Mouse (Mus musculus) testis, adult 2 months (tissue): ENCODE data around the gene Wars.

Experiments used
- CTCF ChIP-seq: fragments of 200-500 bp; IDR thresholded peaks from 2 replicates; pipeline ENCODE4 v1.5.1; 2012; ENCODE audit warnings: low read depth, mild to moderate bottlenecking, inconsistent platforms, low read length, moderate library complexity; ENCODE audit not compliant: control insufficient read depth, insufficient read depth, insufficient replicate concordance
- POLR2A ChIP-seq: fragments of 200-500 bp; IDR thresholded peaks from 2 replicates; pipeline ENCODE4 v1.6.1; 2012; ENCODE audit warnings: low read depth, mild to moderate bottlenecking, inconsistent platforms, low read length, moderate library complexity; ENCODE audit not compliant: control insufficient read depth

- peak; percentile 91 for TF ChIP-seq POLR2A
- no peak for TF ChIP-seq CTCF
Observed at GRCm38 (mm10) chr12:108893715-108894431, at the start of gene Wars.
